Mouse (Mus musculus): ENCODE measurements around the gene Gm4559.
"Not testable (repeated sequence)": the region's sequence is repeated elsewhere in the genome, so short reads cannot be mapped to it uniquely, and the experiment has no call there.

- not testable (repeated sequence) for TF ChIP-seq CTCF, EP300 (IDR thresholded peaks at IDR 0.05; ENCODE audit: low read depth)
Observed at GRCm38 (mm10) chr7:142274263-142274662, at the start of gene Gm4559.

All from liver, postnatal 0 days (tissue).